Mouse (Mus musculus) spleen, adult 2 months (tissue): ENCODE data around the gene Crtc3. TPM values are rescaled to one million over a fixed set of nuclear protein-coding genes. Genes with fewer than 3 reads are reported as not detected.

Experiments used
- DNase-seq, 2 experiments: peaks; one replicate each; pipeline versions ENCODE4 v3.0.0 to v3.0.0-alpha.2; 2012 to 2021; ENCODE audit warnings: low spot score in 2 of 2, low read depth in 1 of 2
- H3K27ac ChIP-seq: fragments of 200-500 bp; 2 replicates; pipeline ENCODE4 v1.5.1; 2012; ENCODE audit warnings: low read length, inconsistent platforms; ENCODE audit not compliant: insufficient read depth
- H3K27me3 ChIP-seq: fragments of 200-500 bp; 2 replicates; pipeline ENCODE4 v1.6.1; 2012; ENCODE audit warnings: mild to moderate bottlenecking, moderate library complexity, low read length, inconsistent platforms; ENCODE audit not compliant: control insufficient read depth, insufficient read depth
- H3K36me3 ChIP-seq: fragments of 200-500 bp; 2 replicates; pipeline ENCODE4 v1.6.1; 2012; ENCODE audit warnings: mild to moderate bottlenecking, low read length, inconsistent platforms; ENCODE audit not compliant: control insufficient read depth, insufficient read depth
- H3K4me1 ChIP-seq: fragments of 200-500 bp; 2 replicates; pipeline ENCODE4 v1.6.1; 2011; ENCODE audit warnings: inconsistent platforms; ENCODE audit not compliant: control insufficient read depth, insufficient read depth, insufficient read length
- H3K4me3 ChIP-seq: fragments of 200-500 bp; 2 replicates; pipeline ENCODE4 v1.5.1; 2011; ENCODE audit warnings: mild to moderate bottlenecking, inconsistent platforms; ENCODE audit not compliant: insufficient read depth, insufficient read length; ENCODE audit errors: extremely low read depth
- CTCF ChIP-seq: fragments of 200-500 bp; IDR thresholded peaks from 2 replicates; pipeline ENCODE4 v1.5.1; 2011; ENCODE audit warnings: mild to moderate bottlenecking, inconsistent platforms; ENCODE audit not compliant: insufficient read depth, insufficient read length, insufficient replicate concordance; ENCODE audit errors: extremely low read depth
- POLR2A ChIP-seq: fragments of 200-500 bp; IDR thresholded peaks from 2 replicates; pipeline ENCODE4 v1.6.1; 2011; ENCODE audit warnings: low read depth, low read length, inconsistent platforms
- WGBS: fragments of 180-500 bp; shearing (Covaris S2); methylation state at CpG from one replicate; pipeline ENCODE4 v1.1.7; 2018; 5-methylcytosine and 5-hydroxymethylcytosine counted together
- polyA plus RNA-seq: library from polyadenylated mRNA; depleted of rRNA; stranded (reverse); fragments of >200 nt; gene quantifications from 2 replicates; pipeline ENCODE4 v1.2.3, GENCODE M21; 2012

Crtc3 gene
- polyA plus RNA-seq, 1 experiment, result 19.1 TPM

GRCm38 (mm10) chr7:80699709-80700108 lies 11.0 kb upstream of the Crtc3 start:
- no peaks in the 10 kb centered on the region for H3K27me3 ChIP-seq
- 68% methylated on average over 8 of the region's 8 CpGs for WGBS
- no peak overlapping the region for H3K27ac ChIP-seq
- no peak for TF ChIP-seq CTCF
- TF ChIP-seq POLR2A, result no peak
- no peaks in the 10 kb centered on the region for H3K36me3 ChIP-seq
- no peak overlapping the region for H3K4me3 ChIP-seq
- no peaks in the 10 kb centered on the region; the same call in 1 of the 2 replicates for H3K4me1 ChIP-seq
- no peak for DNase-seq

GRCm38 (mm10) chr7:80698940-80699339 lies 10.3 kb upstream of the Crtc3 start:
- no peaks in the 10 kb centered on the region for H3K36me3 ChIP-seq
- H3K4me3 ChIP-seq, result no peak overlapping the region
- no peaks in the 10 kb centered on the region; the same call in 1 of the 2 replicates for H3K4me1 ChIP-seq
- H3K27me3 ChIP-seq, result no peaks in the 10 kb centered on the region
- WGBS, result 65% methylated on average over 3 of the region's 3 CpGs
- no peak overlapping the region for H3K27ac ChIP-seq
- no peak for TF ChIP-seq CTCF
- TF ChIP-seq POLR2A, result no peak
- DNase-seq, result no peak

GRCm38 (mm10) chr7:80697859-80698258 lies 9.2 kb upstream of the Crtc3 start:
- no peaks in the 10 kb centered on the region for H3K36me3 ChIP-seq
- H3K4me1 ChIP-seq, result no peaks in the 10 kb centered on the region; the same call in 1 of the 2 replicates
- TF ChIP-seq CTCF, result no peak
- TF ChIP-seq POLR2A, result no peak
- no peak overlapping the region for H3K4me3 ChIP-seq
- WGBS, result 84% methylated on average over 5 of the region's 5 CpGs
- H3K27me3 ChIP-seq, result no peaks in the 10 kb centered on the region
- DNase-seq, result no peak
- no peak overlapping the region for H3K27ac ChIP-seq

- WGBS, result 44% methylated on average over 4 of the region's 4 CpGs
- TF ChIP-seq POLR2A, result no peak
- no peak for TF ChIP-seq CTCF
- Histone ChIP-seq H3K4me1 (no peaks in the 10 kb centered on the region; the same call in 1 of the 2 replicates), H3K27ac (no peak overlapping the region), H3K4me3 (no peak overlapping the region), H3K36me3 (no peaks in the 10 kb centered on the region), H3K27me3 (no peaks in the 10 kb centered on the region)
- DNase-seq, result no peak
Measured at GRCm38 (mm10) chr7:80696903-80697302, 8.2 kb upstream of the Crtc3 start.

- Histone ChIP-seq H3K36me3 (no peaks in the 10 kb centered on the region), H3K4me1 (no peaks in the 10 kb centered on the region; the same call in 1 of the 2 replicates), H3K27ac (no peak overlapping the region), H3K4me3 (no peak overlapping the region), H3K27me3 (no peaks in the 10 kb centered on the region)
- TF ChIP-seq CTCF, result no peak
- no peak for TF ChIP-seq POLR2A
- DNase-seq, result no peak
- 0% methylated on average over 1 of the region's 1 CpGs for WGBS
Measured at GRCm38 (mm10) chr7:80696334-80696733, 7.7 kb upstream of the Crtc3 start.

- TF ChIP-seq CTCF, result no peak
- TF ChIP-seq POLR2A, result no peak
- Histone ChIP-seq H3K27ac (no peak overlapping the region), H3K27me3 (no peaks in the 10 kb centered on the region), H3K4me1 (peaks cover 4% of the 10 kb centered on the region), H3K4me3 (no peak overlapping the region), H3K36me3 (no peaks in the 10 kb centered on the region)
- WGBS, result 95% methylated on average over 9 of the region's 9 CpGs
- DNase-seq, result no peak
Measured at GRCm38 (mm10) chr7:80692472-80692871, 3.8 kb upstream of the Crtc3 start.

GRCm38 (mm10) chr7:80691131-80691530 lies 2.5 kb upstream of the Crtc3 start:
- DNase-seq, result no peak
- no peaks in the 10 kb centered on the region for H3K36me3 ChIP-seq
- no peaks in the 10 kb centered on the region for H3K27me3 ChIP-seq
- H3K27ac ChIP-seq, result no peak overlapping the region
- H3K4me1 ChIP-seq, result peaks cover 4% of the 10 kb centered on the region
- no peak overlapping the region for H3K4me3 ChIP-seq
- WGBS, result 92% methylated on average over 6 of the region's 6 CpGs
- TF ChIP-seq CTCF (no peak), POLR2A (no peak)
